Mouse (Mus musculus): ENCODE results near the gene Mprip. TPM values are rescaled to one million over a fixed set of nuclear protein-coding genes. Genes with fewer than 3 reads are reported as not detected.

The Mprip gene
- polyA plus RNA-seq, 1 experiment: 221 TPM

GRCm38 (mm10) chr11:59813276-59813675 lies 152.2 kb downstream of the Mprip start:
- no peak for TF ChIP-seq CTCF (IDR thresholded peaks at IDR 0.05; ENCODE audit: borderline replicate concordance, control insufficient read depth, extremely low read depth, insufficient read depth, low read length, poor library complexity)
- no peak for TF ChIP-seq POLR2A (IDR thresholded peaks at IDR 0.05; ENCODE audit: control insufficient read depth, extremely low read depth, insufficient read depth, low read length, poor library complexity)
- no peak for DNase-seq
- Histone ChIP-seq H3K36me3 (ENCODE audit: control insufficient read depth, insufficient read depth, low read length) (peaks cover 16% of the 10 kb centered on the region), H3K4me1 (replicated peaks; ENCODE audit: control insufficient read depth, insufficient read depth, low read length) (peaks cover 6% of the 10 kb centered on the region), H3K27ac (ENCODE audit: control insufficient read depth, insufficient read depth, low read length) (no peak overlapping the region), H3K27me3 (ENCODE audit: control insufficient read depth, insufficient read depth, low read length) (no peaks in the 10 kb centered on the region), H3K4me3 (ENCODE audit: control insufficient read depth, insufficient read depth, low read length) (no peak overlapping the region)
- 93% methylated on average over 3 of the region's 3 CpGs for WGBS

- 100% methylated on average over 1 of the region's 1 CpGs for WGBS
These were observed 153.2 kb downstream of the Mprip start for GRCm38 (mm10) chr11:59814311-59814710.

GRCm38 (mm10) chr11:59814936-59815335 lies 153.8 kb downstream of the Mprip start:
- no peak overlapping the region for H3K4me3 ChIP-seq (ENCODE audit: control insufficient read depth, insufficient read depth, low read length)
- WGBS: 97% methylated on average over 6 of the region's 6 CpGs

More at GRCm38 (mm10) chr11:59814311-59814710, 153.2 kb downstream of the Mprip start:
- Histone ChIP-seq H3K4me3 (ENCODE audit: control insufficient read depth, insufficient read depth, low read length) (no peak overlapping the region), H3K27ac (ENCODE audit: control insufficient read depth, insufficient read depth, low read length) (no peak overlapping the region), H3K27me3 (ENCODE audit: control insufficient read depth, insufficient read depth, low read length) (no peaks in the 10 kb centered on the region), H3K4me1 (replicated peaks; ENCODE audit: control insufficient read depth, insufficient read depth, low read length) (no peaks in the 10 kb centered on the region; the same call in 1 of the 2 replicates), H3K36me3 (ENCODE audit: control insufficient read depth, insufficient read depth, low read length) (peaks cover 26% of the 10 kb centered on the region)
- no peak for DNase-seq
- TF ChIP-seq POLR2A (IDR thresholded peaks at IDR 0.05; ENCODE audit: control insufficient read depth, extremely low read depth, insufficient read depth, low read length, poor library complexity) (no peak), CTCF (IDR thresholded peaks at IDR 0.05; ENCODE audit: borderline replicate concordance, control insufficient read depth, extremely low read depth, insufficient read depth, low read length, poor library complexity) (no peak)

GRCm38 (mm10) chr11:59815482-59816065 lies 154.5 kb downstream of the Mprip start:
- H3K36me3 ChIP-seq (ENCODE audit: control insufficient read depth, insufficient read depth, low read length): peaks cover 39% of the 10 kb centered on the region
- no peak for DNase-seq
- no peaks in the 10 kb centered on the region for H3K27me3 ChIP-seq (ENCODE audit: control insufficient read depth, insufficient read depth, low read length)
- H3K4me3 ChIP-seq (ENCODE audit: control insufficient read depth, insufficient read depth, low read length): no peak overlapping the region
- TF ChIP-seq CTCF (IDR thresholded peaks at IDR 0.05; ENCODE audit: borderline replicate concordance, control insufficient read depth, extremely low read depth, insufficient read depth, low read length, poor library complexity) (no peak), POLR2A (IDR thresholded peaks at IDR 0.05; ENCODE audit: control insufficient read depth, extremely low read depth, insufficient read depth, low read length, poor library complexity) (no peak)
- H3K4me1 ChIP-seq (replicated peaks; ENCODE audit: control insufficient read depth, insufficient read depth, low read length): no peaks in the 10 kb centered on the region; the same call in 1 of the 2 replicates
- 86% methylated on average over 6 of the region's 6 CpGs for WGBS
- no peak overlapping the region for H3K27ac ChIP-seq (ENCODE audit: control insufficient read depth, insufficient read depth, low read length)

More at GRCm38 (mm10) chr11:59814936-59815335, 153.8 kb downstream of the Mprip start:
- H3K27me3 ChIP-seq (ENCODE audit: control insufficient read depth, insufficient read depth, low read length): no peaks in the 10 kb centered on the region
- H3K4me1 ChIP-seq (replicated peaks; ENCODE audit: control insufficient read depth, insufficient read depth, low read length): no peaks in the 10 kb centered on the region; the same call in 1 of the 2 replicates
- H3K27ac ChIP-seq (ENCODE audit: control insufficient read depth, insufficient read depth, low read length): no peak overlapping the region
- peaks cover 32% of the 10 kb centered on the region for H3K36me3 ChIP-seq (ENCODE audit: control insufficient read depth, insufficient read depth, low read length)
- DNase-seq: no peak
- TF ChIP-seq CTCF (IDR thresholded peaks at IDR 0.05; ENCODE audit: borderline replicate concordance, control insufficient read depth, extremely low read depth, insufficient read depth, low read length, poor library complexity): no peak
- no peak for TF ChIP-seq POLR2A (IDR thresholded peaks at IDR 0.05; ENCODE audit: control insufficient read depth, extremely low read depth, insufficient read depth, low read length, poor library complexity)

- Histone ChIP-seq H3K27ac (ENCODE audit: control insufficient read depth, insufficient read depth, low read length) (no peak overlapping the region), H3K4me1 (replicated peaks; ENCODE audit: control insufficient read depth, insufficient read depth, low read length) (no peaks in the 10 kb centered on the region), H3K4me3 (ENCODE audit: control insufficient read depth, insufficient read depth, low read length) (no peak overlapping the region), H3K36me3 (ENCODE audit: control insufficient read depth, insufficient read depth, low read length) (peaks cover 62% of the 10 kb centered on the region), H3K27me3 (ENCODE audit: control insufficient read depth, insufficient read depth, low read length) (no peaks in the 10 kb centered on the region)
- TF ChIP-seq POLR2A (IDR thresholded peaks at IDR 0.05; ENCODE audit: control insufficient read depth, extremely low read depth, insufficient read depth, low read length, poor library complexity) (no peak), CTCF (IDR thresholded peaks at IDR 0.05; ENCODE audit: borderline replicate concordance, control insufficient read depth, extremely low read depth, insufficient read depth, low read length, poor library complexity) (no peak)
- no peak for DNase-seq
- 94% methylated on average over 3 of the region's 3 CpGs for WGBS
These were observed 156.8 kb downstream of the Mprip start for GRCm38 (mm10) chr11:59817916-59818315.

GRCm38 (mm10) chr11:59821625-59822024 lies 160.5 kb downstream of the Mprip start:
- H3K4me3 ChIP-seq (ENCODE audit: control insufficient read depth, insufficient read depth, low read length): no peak overlapping the region
- 94% methylated on average over 3 of the region's 3 CpGs for WGBS

More at GRCm38 (mm10) chr11:59821625-59822024, 160.5 kb downstream of the Mprip start:
- TF ChIP-seq CTCF (IDR thresholded peaks at IDR 0.05; ENCODE audit: borderline replicate concordance, control insufficient read depth, extremely low read depth, insufficient read depth, low read length, poor library complexity) (no peak), POLR2A (IDR thresholded peaks at IDR 0.05; ENCODE audit: control insufficient read depth, extremely low read depth, insufficient read depth, low read length, poor library complexity) (no peak)
- peaks cover 96% of the 10 kb centered on the region for H3K36me3 ChIP-seq (ENCODE audit: control insufficient read depth, insufficient read depth, low read length)
- H3K27me3 ChIP-seq (ENCODE audit: control insufficient read depth, insufficient read depth, low read length): no peaks in the 10 kb centered on the region
- H3K27ac ChIP-seq (ENCODE audit: control insufficient read depth, insufficient read depth, low read length): no peak overlapping the region
- H3K4me1 ChIP-seq (replicated peaks; ENCODE audit: control insufficient read depth, insufficient read depth, low read length): no peaks in the 10 kb centered on the region
- no peak for DNase-seq

Other genes with a start within 250 kb of the Mprip start
- gene Jmjd4, start 211.3 kb upstream of the Mprip start, polyA plus RNA-seq (2012; rRNA removed): 16.4 and 16.9 TPM in 2 replicates
- 35.1 and 36.8 TPM in 2 replicates for gene Snap47, start 210.1 kb upstream of the Mprip start, polyA plus RNA-seq (2012; rRNA removed)
- 0.34 and 0.50 TPM in 2 replicates for gene Zfp867, start 188.8 kb upstream of the Mprip start, polyA plus RNA-seq (2012; rRNA removed)
- 15.9 and 21.1 TPM in 2 replicates for gene Zkscan17, start 134.6 kb upstream of the Mprip start, polyA plus RNA-seq (2012; rRNA removed)
- 0.41 and 0.70 TPM in 2 replicates for gene Nlrp3, start 119.7 kb upstream of the Mprip start, polyA plus RNA-seq (2012; rRNA removed)
- gene Olfr222, start 85.1 kb upstream of the Mprip start, polyA plus RNA-seq (2012; rRNA removed): 0.06 and 0.18 TPM in 2 replicates
- not detected in 2 replicates for gene Olfr223, start 68.0 kb upstream of the Mprip start, polyA plus RNA-seq (2012; rRNA removed)
- 1.8 and 2.0 TPM in 2 replicates for gene Pld6, start 126.3 kb downstream of the Mprip start, polyA plus RNA-seq (2012; rRNA removed)
- gene Flcn, start 148.7 kb downstream of the Mprip start, polyA plus RNA-seq (2012; rRNA removed): 74.4 and 74.7 TPM in 2 replicates
- 30.1 and 31.0 TPM in 2 replicates for gene Nt5m, start 178.1 kb downstream of the Mprip start, polyA plus RNA-seq (2012; rRNA removed)
- 31.0 and 35.3 TPM in 2 replicates for gene Cops3, start 178.5 kb downstream of the Mprip start, polyA plus RNA-seq (2012; rRNA removed)

All from thymus, adult 2 months (tissue).